Mouse (Mus musculus) C2C12 (cell line): ENCODE measurements around the gene Plxna4.

ENCODE experiments used
- CTCF ChIP-seq: IDR thresholded peaks from one replicate; pipeline ENCODE4 v1.5.1; 2011; ENCODE audit not compliant: control insufficient read depth, insufficient read depth, insufficient read length
- MYOG ChIP-seq: IDR thresholded peaks from one replicate; pipeline ENCODE4 v1.6.1; 2011; ENCODE audit not compliant: control insufficient read depth, insufficient read length; ENCODE audit errors: extremely low read depth
- USF1 ChIP-seq: IDR thresholded peaks from one replicate; pipeline ENCODE4 v1.6.1; 2011; ENCODE audit warnings: low read depth, mild to moderate bottlenecking, control low read depth, moderate library complexity

DNA sequence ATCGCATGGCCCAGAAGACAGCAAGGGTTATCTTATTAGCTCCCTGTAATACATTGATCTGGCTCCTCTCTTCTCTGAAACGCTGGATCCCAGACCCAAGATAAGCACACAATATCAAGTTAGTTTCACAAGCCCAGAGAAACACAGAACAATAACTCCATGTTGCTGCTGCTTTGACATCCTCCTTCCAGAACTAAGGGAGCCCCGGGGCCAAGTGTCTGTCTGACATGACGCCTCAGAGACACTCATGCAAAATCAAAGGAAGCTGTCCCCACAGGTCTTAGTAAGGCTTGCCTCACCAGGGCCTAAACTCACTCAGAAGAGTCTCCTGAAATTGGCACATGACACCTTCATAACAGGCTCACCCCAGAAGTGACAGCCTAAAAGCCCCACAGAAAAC is 1.6 kb upstream of the Plxna4 start:
- TF ChIP-seq CTCF = no peak
- TF ChIP-seq MYOG = no peak
- no peak for TF ChIP-seq USF1
